Mouse (Mus musculus): Measurements from ENCODE around the gene Micall1. TPM values are rescaled to one million over a fixed set of nuclear protein-coding genes. Genes with fewer than 3 reads are reported as not detected.

Micall1 gene
- polyA plus RNA-seq (2014; fragmentation: Illumina TruSeq; extraction: RNeasy Lipid Tissue Mini Kit (QIAGEN cat#74804)) = 6.9 TPM

DNA sequence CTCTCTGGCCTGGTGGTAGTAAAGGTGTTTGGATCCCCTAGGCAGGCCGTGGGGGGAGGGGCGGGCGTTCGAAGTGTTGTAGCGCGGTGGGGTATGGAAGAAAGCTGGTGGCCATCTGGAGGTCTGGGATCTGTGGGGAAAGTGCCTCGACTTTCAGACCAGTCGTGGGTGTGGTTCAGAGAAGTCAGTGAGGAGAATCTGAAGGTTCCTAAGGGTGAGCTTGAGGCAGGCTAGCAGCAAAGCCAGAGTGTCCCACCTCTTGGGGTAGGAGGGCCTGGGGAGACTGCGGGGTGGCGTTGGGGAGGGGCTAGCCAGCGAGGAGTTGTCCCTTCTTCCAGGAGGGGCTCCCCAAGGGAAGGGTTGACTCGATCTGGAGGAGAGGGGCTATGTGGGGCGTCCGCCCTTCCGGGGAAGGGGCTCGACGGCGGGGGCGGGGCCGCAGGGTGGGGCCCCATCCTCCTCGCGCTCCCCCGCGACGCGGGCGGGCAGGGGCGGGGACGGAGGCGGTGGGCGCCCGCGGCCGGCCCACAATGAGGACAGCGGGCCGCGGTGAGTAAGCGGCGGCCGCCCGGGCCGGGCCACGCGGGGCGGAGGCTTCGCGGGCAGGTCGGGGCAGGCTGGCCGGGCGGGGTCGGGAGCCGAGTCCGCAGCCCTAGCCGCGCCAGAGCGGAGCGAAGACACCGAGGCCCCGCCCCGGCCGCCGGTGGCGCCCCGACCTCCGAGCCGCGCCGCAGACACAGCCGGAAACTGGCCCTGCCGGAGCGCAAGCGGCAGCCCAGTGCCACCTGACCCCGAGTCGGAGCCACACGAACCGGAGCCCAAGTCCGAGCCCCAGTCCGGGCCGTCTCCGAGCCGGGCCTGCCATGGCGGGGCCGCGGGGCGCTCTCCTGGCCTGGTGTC lies at the start of gene Micall1:
Gene Micall1 (plus strand): TSS at position 478 of the 900 bp plus-strand sequence.

GRCm38 (mm10) chr15:79062376-79063159 lies 46.1 kb upstream of the Micall1 start, which contains the start of gene Ankrd54:
TSS of gene Ankrd54 (minus strand) at chr15:79062893.

GRCm38 (mm10) chr15:79074913-79075532 lies 33.7 kb upstream of the Micall1 start, which contains the start of gene Eif3l:
TSS of gene Eif3l (plus strand) at chr15:79075179.

GRCm38 (mm10) chr15:79140866-79141565 lies 32.3 kb downstream of the Micall1 start, which contains the start of the genes Polr2f and 1700088E04Rik:
TSS of gene Polr2f (plus strand) at chr15:79141009.
TSS of gene 1700088E04Rik (minus strand) at chr15:79141253.

DNA sequence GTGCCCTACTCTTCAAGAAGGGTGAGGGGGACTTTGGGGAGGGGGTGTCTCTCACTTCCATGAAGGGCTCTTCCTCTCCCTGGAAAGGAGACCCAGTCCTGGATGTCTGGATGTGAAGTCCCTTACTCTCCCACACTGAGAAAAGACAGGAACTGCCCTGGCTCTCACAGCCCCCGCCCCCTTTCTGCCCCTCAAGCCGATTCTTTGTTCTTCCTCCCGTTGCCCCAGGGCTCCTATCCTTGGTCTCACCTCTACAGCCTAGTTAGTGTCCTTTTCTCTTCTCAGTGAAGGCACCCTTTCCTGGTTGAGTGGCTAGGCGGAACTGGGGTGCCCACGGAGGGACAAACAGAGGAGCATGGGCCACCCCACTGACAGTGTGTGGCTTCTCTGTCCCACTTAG lies 56.4 kb downstream of the Micall1 start, which contains the start of gene Sox10:
Gene Sox10 (minus strand): TSS at position 101 of the 400 bp plus-strand sequence.

Other genes with a start within 250 kb of the Micall1 start
- not detected for gene Gga1, start 231.7 kb upstream of the Micall1 start, polyA plus RNA-seq (2014; fragmentation: Illumina TruSeq; extraction: RNeasy Lipid Tissue Mini Kit (QIAGEN cat#74804))
- gene Gm49510, start 209.2 kb upstream of the Micall1 start, polyA plus RNA-seq (2014; fragmentation: Illumina TruSeq; extraction: RNeasy Lipid Tissue Mini Kit (QIAGEN cat#74804)) = not detected
- 0.43 TPM for gene Sh3bp1, start 209.1 kb upstream of the Micall1 start, polyA plus RNA-seq (2014; fragmentation: Illumina TruSeq; extraction: RNeasy Lipid Tissue Mini Kit (QIAGEN cat#74804))
- gene Pdxp, start 195.0 kb upstream of the Micall1 start, polyA plus RNA-seq (2014; fragmentation: Illumina TruSeq; extraction: RNeasy Lipid Tissue Mini Kit (QIAGEN cat#74804)) = 0.68 TPM
- gene Lgals1, start 182.2 kb upstream of the Micall1 start, polyA plus RNA-seq (2014; fragmentation: Illumina TruSeq; extraction: RNeasy Lipid Tissue Mini Kit (QIAGEN cat#74804)) = 1.5 TPM
- gene Nol12, start 174.0 kb upstream of the Micall1 start, polyA plus RNA-seq (2014; fragmentation: Illumina TruSeq; extraction: RNeasy Lipid Tissue Mini Kit (QIAGEN cat#74804)) = 3.5 TPM
- gene Triobp, start 161.2 kb upstream of the Micall1 start, polyA plus RNA-seq (2014; fragmentation: Illumina TruSeq; extraction: RNeasy Lipid Tissue Mini Kit (QIAGEN cat#74804)) = 2.4 TPM
- 118 TPM for gene H1f0, start 80.4 kb upstream of the Micall1 start, polyA plus RNA-seq (2014; fragmentation: Illumina TruSeq; extraction: RNeasy Lipid Tissue Mini Kit (QIAGEN cat#74804))
- not detected for gene Galr3, start 67.0 kb upstream of the Micall1 start, polyA plus RNA-seq (2014; fragmentation: Illumina TruSeq; extraction: RNeasy Lipid Tissue Mini Kit (QIAGEN cat#74804))
- gene Ankrd54, start 46.0 kb upstream of the Micall1 start, polyA plus RNA-seq (2014; fragmentation: Illumina TruSeq; extraction: RNeasy Lipid Tissue Mini Kit (QIAGEN cat#74804)) = 1.00 TPM
- 118 TPM for gene Eif3l, start 33.7 kb upstream of the Micall1 start, polyA plus RNA-seq (2014; fragmentation: Illumina TruSeq; extraction: RNeasy Lipid Tissue Mini Kit (QIAGEN cat#74804))
- not detected for gene Polr2f, start 32.1 kb downstream of the Micall1 start, polyA plus RNA-seq (2014; fragmentation: Illumina TruSeq; extraction: RNeasy Lipid Tissue Mini Kit (QIAGEN cat#74804))
- gene 1700088E04Rik, start 32.4 kb downstream of the Micall1 start, polyA plus RNA-seq (2014; fragmentation: Illumina TruSeq; extraction: RNeasy Lipid Tissue Mini Kit (QIAGEN cat#74804)) = 1.6 TPM
- gene Sox10, start 56.3 kb downstream of the Micall1 start, polyA plus RNA-seq (2014; fragmentation: Illumina TruSeq; extraction: RNeasy Lipid Tissue Mini Kit (QIAGEN cat#74804)) = not detected
- gene Pick1, start 120.3 kb downstream of the Micall1 start, polyA plus RNA-seq (2014; fragmentation: Illumina TruSeq; extraction: RNeasy Lipid Tissue Mini Kit (QIAGEN cat#74804)) = 4.3 TPM
- 1.4 TPM for gene Gm49486, start 120.5 kb downstream of the Micall1 start, polyA plus RNA-seq (2014; fragmentation: Illumina TruSeq; extraction: RNeasy Lipid Tissue Mini Kit (QIAGEN cat#74804))
- not detected for gene Slc16a8, start 145.9 kb downstream of the Micall1 start, polyA plus RNA-seq (2014; fragmentation: Illumina TruSeq; extraction: RNeasy Lipid Tissue Mini Kit (QIAGEN cat#74804))
- gene Baiap2l2, start 176.6 kb downstream of the Micall1 start, polyA plus RNA-seq (2014; fragmentation: Illumina TruSeq; extraction: RNeasy Lipid Tissue Mini Kit (QIAGEN cat#74804)) = not detected
- gene Pla2g6, start 219.5 kb downstream of the Micall1 start, polyA plus RNA-seq (2014; fragmentation: Illumina TruSeq; extraction: RNeasy Lipid Tissue Mini Kit (QIAGEN cat#74804)) = 0.26 TPM
- 1.3 TPM for gene Maff, start 237.7 kb downstream of the Micall1 start, polyA plus RNA-seq (2014; fragmentation: Illumina TruSeq; extraction: RNeasy Lipid Tissue Mini Kit (QIAGEN cat#74804))

Data from ovary, adult 10 weeks (tissue).